Mouse (Mus musculus): ENCODE measurements around the gene Map3k6. TPM values are rescaled to one million over a fixed set of nuclear protein-coding genes. Genes with fewer than 3 reads are reported as not detected.

Gene Map3k6
- polyA plus RNA-seq (2012; rRNA removed) = 18.8 and 19.6 TPM in 2 replicates

DNA sequence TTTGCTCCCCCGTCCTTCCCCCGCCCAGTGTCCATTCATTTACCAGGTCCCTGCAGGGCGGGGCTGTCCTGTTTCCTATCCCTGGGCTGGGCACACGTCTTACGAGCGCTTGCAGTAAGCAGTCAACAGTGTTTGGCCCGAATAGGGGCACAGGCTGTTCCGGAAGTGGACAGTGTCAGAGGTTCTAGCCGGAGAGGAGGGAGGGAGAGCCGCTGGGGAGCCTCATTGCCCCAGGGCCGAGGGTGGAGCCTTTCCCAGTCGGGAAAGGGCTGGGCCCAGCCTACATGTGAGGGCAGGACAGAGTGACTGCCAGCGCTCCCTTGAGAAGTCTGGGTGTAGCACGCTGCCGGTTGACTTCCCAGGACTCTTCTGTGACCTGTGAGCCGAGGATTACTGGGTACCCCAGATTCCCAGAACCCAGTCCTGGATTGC is at the start of gene Map3k6:
Gene Map3k6, plus strand, starts transcription at position 329 of the 432 bp plus-strand sequence.

DNA sequence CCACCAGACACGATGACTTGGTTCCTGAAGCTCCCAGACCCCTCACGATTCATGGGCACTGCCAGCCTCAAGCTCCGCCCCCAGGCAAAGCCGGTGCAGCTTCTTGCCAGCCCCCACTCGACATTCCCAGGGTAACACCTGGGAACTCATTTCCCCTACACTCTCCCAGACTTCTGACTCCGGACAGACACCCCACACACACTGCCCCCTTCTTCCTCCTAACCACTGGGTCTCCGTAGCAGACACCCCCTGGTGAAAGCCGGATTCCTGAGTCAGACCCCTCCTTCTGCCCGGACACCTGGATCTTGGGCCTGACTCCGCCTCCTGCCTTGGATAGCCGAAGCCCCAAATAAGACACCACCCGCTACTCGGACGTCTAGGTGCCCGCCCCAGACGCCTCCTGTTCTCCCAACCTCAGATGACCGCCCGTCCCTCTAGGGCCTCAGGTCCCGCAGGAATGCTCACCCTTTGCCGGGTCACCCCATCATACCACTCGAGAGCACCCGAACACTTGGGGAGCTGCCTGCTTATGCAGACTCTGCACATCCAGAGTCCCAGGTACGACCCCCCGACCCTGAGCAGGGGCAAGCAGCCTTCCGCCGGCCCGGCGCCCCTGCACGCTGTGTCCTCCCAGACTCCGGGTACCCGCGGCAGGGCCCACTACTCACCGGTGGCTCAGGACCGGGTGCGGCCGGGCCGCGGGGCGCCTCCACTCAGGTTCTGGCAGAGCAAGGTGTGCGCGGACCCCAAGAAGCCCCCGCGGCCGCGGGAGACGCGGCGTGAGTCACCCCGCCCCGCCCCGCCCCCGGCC is 28.7 kb upstream of the Map3k6 start, which contains the start of the genes Cd164l2 and Gpr3:
Gene Cd164l2, plus strand, starts transcription at position 381 of the 811 bp plus-strand sequence.
Gene Gpr3, minus strand, starts transcription at position 786 of the 811 bp plus-strand sequence.

DNA sequence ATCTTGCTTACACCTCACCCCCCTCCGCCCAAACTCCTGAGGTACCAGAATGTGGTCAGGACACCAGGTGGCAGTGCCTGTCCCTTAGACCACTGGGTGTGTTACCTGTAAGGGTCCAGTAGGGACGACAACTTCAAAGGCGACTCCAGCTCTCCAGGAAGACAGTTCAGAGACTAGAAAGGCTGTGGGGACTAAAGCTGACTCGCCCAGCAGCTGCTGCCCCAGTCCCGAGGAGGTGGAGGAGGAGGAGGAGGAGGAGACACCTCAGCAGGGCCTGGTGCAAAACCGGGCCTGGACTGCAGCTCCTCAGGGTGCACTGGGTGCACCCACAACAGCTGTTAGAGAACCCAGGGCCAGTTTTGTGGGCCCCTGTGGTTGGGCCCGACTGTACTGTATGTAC is 22.3 kb downstream of the Map3k6 start, which contains the start of gene Sytl1:
Gene Sytl1, minus strand, starts transcription at position 232 of the 400 bp plus-strand sequence.

DNA sequence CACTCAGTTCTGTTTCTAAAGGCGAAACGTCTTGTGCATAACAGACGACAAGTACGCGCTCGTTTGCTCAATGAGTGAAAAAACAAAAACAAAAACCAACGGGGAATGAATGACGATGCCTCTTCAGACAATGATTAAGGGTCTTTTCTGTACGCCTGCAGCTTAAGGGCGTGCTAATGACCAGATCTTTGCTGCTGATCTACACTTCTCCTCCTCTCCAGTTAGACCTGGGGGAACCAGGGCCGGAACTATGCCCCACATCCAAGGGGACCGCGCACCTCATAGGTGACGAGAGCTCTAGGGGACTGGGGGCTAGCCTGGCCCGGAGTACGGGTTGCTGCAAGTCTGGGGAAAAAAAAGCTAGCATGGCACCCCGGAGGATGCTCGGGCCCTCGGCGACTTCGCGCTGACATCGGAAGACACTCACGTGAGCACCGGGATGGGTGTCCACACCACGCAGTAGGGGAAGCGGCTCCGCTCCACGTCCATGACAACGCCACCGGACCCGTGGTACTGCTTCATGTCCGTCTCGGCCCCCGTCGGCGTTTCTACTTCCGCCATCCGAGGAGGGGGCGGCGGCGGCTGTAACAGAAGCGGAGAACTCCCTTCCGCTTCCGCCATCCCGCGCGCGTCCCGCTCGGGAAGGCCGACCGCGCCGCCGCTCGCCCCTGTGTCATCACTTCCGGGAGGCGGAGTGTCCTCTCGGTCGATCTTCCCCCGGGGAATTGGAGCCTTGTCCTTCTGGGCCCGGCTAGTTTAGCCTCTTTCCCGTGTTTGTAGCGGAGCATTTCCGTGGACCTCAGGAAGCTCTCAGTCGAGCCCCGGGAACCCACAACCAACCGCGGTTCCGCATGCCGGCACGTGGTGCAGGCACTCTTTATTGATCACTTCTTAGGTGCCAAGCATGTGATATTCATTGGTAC is 36.7 kb downstream of the Map3k6 start, which contains the start of gene Tmem222:
Gene Tmem222, minus strand, starts transcription at position 689 of the 923 bp plus-strand sequence.

Other genes with a start within 250 kb of the Map3k6 start
- 61.3 and 61.6 TPM in 2 replicates for gene Ahdc1, start 229.6 kb upstream of the Map3k6 start, polyA plus RNA-seq (2012; rRNA removed)
- 60.3 and 80.2 TPM in 2 replicates for gene Wasf2, start 110.3 kb upstream of the Map3k6 start, polyA plus RNA-seq (2012; rRNA removed)
- 16.8 and 26.0 TPM in 2 replicates for gene Cd164l2, start 28.7 kb upstream of the Map3k6 start, polyA plus RNA-seq (2012; rRNA removed)
- gene Gpr3, start 28.3 kb upstream of the Map3k6 start, polyA plus RNA-seq (2012; rRNA removed) = 8.7 and 10.4 TPM in 2 replicates
- 12.0 and 13.7 TPM in 2 replicates for gene Sytl1, start 22.3 kb downstream of the Map3k6 start, polyA plus RNA-seq (2012; rRNA removed)
- 93.5 and 104 TPM in 2 replicates for gene Tmem222, start 37.0 kb downstream of the Map3k6 start, polyA plus RNA-seq (2012; rRNA removed)
- 62.7 and 68.1 TPM in 2 replicates for gene Wdtc1, start 112.7 kb downstream of the Map3k6 start, polyA plus RNA-seq (2012; rRNA removed)
- 55.8 and 58.3 TPM in 2 replicates for gene Slc9a1, start 128.9 kb downstream of the Map3k6 start, polyA plus RNA-seq (2012; rRNA removed)
- gene Tent5b, start 239.3 kb downstream of the Map3k6 start, polyA plus RNA-seq (2012; rRNA removed) = 15.6 and 17.0 TPM in 2 replicates